Mouse (Mus musculus) brain, adult 2 months (tissue): ENCODE results near the gene Fer.
"Not testable (repeated sequence)": the region's sequence is repeated elsewhere in the genome, so short reads cannot be mapped to it uniquely, and the experiment has no call there.

Experiments used
- DNase-seq: peaks from one replicate; pipeline ENCODE4 v3.0.0; 2011; ENCODE audit warnings: low read depth, low spot score

The Fer gene

DNA sequence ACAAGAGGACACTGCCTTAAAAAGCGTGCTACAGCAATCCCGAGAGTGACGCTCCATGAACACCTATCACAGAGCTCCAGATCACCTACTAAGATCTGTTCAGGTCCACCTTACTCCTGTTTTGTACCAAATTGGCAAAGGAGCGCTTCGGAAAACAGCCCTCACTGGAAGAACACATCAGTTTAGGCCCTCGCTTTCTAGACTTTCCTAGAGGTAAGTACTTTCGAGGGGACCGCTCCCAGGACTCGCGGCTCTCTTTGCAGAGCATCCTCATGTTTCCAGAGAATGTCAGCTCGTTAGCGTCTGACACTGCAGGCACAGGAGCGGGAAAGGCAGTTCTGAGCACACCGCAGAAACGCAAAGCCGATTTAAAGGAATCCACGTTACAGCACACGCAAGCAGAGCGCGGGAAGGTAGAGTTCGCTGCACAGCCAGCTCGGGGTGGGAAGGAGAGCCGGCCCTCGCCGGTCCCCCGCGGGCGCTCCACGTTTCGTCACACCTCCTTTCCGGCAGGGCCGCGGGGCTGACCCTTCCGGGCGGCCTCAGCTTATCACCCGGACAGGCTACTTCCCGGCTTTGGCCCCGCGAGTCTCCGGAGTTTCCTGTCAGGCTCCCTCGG lies at the start of gene Fer:
Gene Fer (plus strand): TSS at position 51 of the 619 bp plus-strand sequence.
- DNase-seq, result peak; percentile 68

DNA sequence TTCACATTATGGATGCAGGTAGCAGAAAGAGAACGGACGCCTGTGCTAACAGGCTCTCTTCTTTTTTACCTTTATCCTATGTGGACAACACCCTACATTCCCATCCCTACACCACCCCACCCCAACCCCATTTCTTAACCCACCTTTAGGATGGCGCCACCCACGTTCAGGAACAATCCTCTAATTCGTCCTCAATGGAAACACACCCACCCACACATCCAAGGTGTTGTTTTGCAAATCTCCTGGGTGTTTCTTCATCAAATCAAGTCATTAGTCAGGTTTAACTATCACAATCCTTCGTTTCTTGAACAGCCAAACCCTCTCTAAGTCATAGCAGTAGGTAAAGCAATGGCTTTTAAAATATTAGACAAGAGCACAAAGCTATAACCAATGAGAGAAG lies 49.3 kb upstream of the Fer start:
- no peak for DNase-seq

DNA sequence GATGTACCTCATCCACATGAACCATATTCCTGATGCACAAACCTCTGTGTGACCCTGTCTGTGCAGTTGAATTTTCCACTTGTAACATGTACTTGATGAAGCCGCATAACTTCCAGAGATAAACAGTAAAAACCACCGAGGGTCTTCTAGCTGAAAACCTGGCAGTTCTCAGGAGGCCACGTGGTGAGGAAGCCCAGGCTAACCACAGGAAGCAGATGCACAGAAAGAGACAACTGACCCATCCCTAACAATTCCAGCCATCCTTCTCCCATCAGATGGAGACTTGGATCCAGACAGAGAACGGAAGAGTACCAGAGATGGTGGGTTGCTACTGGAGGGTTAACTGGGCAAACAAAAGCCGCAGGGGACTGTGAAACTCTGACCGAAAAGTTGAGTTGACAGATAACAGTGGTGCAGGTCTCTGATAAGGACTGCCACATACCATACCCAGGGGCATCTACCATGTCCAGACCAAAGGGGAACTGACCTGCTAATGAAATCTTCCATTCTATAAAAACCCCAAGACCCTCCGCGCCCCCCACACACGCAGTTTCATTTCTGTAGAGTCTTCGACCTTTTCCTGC lies 44.3 kb upstream of the Fer start:
- no peak for DNase-seq

DNA sequence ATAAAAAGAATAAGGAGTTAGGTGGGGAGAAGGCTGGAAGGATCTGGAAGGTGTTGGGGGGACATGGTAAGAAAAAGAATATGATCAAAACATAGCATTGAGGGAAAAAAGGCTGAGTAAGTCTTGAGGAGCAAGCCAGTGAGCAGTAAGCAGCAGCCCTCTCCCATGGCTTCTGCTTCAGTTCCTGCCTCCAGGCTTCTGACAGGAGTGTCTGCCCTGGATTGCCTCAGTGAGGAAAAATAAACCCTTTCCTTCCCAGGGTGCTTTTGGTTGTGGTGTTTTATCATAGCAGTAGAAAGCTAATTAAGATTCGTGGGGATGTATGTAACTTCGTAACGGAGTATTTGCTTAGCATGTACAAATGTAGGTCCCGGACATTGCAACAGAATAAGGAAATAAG lies 38.7 kb upstream of the Fer start:
- DNase-seq, result no peak

DNA sequence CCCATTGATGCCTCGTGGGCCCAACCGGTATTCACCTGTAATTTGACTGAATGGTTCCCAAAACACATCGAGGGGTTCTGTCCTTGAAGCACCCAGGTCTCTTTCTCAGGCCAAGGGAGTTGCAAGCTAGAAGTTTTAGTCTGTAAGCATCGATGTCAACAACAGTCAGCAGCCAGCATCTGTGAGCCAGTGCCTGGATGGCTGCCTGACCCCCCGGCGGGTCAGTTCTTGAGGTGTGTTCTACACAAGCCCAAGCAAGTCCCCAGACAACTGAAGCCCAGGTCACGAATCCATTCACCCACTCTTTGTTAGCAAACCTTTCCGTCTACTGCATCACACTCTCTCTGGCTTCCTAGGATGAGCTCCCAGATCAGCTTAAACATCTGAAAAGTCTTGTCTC lies 36.7 kb upstream of the Fer start:
- no peak for DNase-seq

DNA sequence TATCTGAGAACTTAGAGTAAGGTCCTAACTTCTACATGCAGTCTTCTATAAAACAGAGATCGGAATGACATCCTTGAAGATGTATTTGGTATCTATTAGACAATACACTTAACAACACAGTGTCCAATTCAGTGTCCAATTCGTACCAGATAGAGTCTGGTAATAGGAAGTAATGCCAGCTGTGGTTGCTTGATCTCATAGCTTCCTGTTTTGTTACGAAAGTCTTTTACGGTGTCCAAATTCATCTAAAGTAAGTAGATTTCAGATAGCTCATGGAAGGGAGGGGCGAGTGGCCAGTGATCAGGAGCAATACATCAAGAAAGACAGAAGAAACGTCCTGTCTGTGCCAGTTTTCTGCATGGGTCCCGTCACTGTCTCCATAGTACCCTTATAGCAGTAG lies 36.1 kb upstream of the Fer start:
- no peak for DNase-seq

DNA sequence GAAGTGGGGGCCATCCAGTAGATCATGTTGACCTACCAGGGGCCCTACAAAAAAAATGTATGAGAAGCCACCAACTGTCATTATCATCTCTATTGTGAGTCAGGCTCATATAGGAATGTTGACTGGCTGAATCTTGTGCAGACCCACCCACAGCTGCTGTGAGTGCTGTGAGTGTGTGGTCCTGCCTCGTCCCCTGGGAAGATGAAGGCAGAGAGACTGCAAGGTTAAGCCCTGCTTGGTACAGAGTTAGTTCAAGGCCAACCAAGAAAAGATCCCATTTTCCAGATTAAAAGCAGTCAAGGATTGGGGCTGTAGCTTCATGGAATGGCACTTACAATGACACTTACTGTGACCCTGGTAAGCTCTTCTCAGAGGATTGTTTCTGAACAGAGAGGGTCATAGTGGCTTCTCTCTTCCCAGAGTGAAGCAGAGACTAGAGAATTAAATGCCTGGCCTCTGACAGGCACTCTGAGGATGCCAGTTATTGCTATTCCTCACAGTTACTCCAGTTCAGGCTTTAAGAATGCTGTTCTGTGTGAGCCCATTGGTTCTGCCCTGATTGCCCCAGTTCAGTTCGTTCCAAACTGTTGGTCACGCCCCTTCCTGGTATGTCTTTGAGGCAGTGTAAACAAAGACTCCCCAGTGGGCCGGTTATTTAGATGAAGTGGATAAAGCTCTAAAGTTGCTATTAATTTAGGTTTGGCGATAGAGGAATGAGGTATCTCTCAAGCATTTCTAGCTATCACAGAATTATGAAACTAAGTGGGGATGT lies 34.1 kb upstream of the Fer start:
- no peak for DNase-seq

DNA sequence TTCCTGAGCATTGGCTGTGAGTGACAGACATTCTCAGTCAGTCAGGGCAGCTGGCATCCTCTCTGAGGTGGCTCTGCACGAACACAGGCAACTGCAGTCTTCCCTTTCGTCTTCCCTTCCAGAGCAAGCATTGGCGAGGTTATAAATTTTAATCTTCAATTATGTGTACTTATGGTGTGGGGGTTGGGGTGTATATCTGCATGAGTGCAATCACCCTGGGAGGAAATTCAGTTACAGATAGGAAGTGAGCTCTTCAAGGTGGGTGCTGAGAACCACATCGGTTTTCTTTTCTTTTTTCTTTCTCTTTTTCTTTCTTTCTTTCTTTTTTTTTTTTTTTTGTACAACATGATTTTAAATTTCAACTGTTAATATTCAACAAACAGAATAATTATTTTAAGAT lies 31.3 kb upstream of the Fer start:
- DNase-seq, result no peak

DNA sequence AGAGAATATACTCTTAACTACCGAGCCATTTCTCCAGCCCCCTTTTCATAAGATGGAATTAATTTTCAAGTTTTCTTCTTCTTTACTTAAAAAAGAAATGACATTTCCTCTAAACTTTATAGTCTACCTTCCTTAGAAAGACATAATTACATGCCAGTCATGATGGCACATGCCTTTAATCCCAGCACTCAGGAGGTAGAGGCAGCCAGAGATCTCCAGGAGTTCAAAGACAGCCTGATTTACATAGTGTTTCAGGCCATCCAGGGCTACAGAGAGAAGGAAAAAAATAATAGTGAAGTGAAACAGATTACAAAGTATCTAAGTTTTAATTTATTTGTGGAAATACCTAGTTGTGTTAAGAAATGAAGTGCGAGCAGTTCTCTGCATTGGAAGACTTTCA lies 26.6 kb upstream of the Fer start:
- DNase-seq, result no peak

DNA sequence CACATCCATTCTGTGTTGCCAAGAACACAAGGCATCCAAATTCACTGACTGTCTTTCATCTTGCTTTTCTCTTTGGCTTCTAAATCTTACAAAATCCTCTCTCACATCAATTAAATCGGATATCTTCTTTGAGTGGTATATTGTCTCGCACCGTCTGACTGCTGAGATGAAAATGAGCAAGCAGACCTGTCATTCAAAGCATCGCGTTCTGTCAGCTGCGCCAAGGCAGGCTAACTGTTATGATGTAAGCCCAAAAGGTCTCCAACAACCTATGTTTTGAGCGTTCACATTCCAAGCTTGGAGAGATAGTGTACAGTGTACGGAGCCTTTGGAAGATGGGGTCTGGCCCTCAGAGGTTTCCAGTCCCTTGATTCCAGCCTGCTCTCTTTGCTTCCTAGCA lies 26.2 kb upstream of the Fer start:
- DNase-seq, result peak; percentile 23

DNA sequence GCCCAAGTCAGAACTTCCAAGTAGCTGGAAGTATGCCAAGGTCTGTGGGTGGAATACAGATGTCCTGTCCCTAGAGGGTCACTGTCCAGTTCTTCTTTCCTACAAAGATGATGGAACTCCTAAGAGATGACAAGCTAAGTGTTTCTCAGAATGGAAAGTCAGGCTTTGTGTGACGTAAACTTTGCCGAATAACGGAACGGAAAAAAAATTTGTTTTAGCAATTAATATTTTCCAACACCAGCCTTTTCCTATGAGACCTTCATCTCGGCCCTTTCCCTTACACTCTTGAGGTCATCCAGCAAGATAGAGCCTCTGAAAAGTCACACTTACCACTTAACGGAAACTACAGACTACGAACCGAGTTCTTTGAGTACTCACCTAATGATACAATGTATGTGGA lies 24.7 kb upstream of the Fer start:
- DNase-seq, result no peak

DNA sequence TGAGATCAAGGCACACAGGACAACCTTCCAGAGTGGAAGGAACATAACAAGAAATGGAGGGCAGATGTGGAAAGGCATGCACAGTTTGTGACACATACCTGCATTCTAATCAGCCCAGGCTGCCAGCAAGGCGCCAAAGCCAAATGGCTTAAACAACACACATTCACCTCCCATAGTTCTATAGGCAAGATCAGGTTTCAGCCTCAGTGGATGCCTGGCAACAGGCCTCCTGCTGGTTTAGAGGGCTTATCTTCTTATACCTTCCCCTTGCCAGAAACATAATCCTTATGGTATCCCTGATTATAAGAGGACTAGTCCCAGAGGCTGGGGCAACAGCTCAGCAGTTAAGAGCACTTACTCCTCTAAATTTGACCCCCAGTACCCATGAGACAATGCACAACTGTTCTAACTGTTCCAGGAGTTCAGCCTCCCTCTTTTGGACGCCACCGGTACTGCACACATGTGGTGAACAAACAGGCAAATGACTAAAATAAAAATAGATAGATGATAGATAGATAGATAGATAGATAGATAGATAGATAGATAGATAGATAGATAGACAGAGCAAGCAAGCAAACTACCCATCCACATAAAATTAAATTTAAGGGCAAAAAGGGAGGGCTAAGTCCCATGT lies 23.1 kb upstream of the Fer start:
- no peak for DNase-seq

DNA sequence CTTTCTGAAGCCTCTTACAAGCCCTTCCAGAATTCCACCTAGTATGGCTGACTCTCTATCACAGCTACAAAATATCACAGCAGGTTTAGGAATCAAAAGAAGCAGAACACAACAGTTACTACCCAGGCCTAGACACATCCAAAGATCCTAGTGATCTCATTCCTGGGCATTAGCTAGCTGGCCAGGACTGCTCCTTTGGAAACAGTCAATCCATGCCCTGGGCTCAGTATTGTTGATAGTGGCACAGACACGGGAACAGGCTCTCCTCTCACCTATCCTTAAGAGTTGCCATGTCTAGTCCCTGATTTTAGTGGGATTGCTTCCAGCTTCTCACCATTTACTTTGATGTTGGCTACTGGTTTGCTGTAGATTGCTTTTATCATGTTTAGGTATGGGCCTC lies 20.6 kb upstream of the Fer start:
- no peak for DNase-seq

DNA sequence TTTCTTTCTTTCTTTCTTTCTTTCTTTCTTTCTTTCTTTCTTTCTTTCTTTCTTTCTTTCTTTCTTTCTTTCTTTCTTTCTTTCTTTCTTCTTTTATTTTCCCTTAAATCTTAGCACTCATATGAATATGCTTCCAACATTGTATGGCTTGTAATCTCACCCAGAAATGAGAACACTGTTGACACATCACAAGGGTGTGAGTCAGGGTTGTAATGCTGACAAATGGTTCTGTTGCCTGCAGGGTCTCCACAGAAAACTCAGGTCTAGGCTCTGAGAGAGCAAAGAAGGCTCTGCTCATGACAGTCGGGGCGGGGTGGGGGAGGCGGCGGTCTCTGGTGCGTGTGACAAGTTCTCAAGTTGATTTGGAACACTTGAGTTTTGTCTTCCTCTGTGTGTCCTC lies 17.9 kb upstream of the Fer start:
- no peak for DNase-seq

DNA sequence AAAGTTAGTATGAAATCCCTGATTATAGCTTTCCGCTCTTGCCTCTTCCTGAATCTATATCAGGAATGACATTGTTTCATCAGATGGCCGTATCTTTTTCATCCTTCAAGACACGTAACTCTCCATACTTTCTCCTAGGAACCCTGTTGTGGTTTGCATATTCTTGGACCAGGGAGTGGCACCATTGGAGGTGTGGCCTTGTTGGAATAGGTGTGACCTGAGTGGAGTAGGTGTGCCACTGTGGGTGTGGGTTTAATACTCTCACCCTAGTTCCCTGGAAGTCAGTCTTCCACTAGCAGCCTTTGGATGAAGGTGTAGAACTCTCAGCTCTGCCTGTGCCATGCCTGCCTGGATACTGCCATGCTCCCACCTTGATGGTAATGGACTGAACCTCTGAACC lies 17.1 kb upstream of the Fer start:
- not testable (repeated sequence) for DNase-seq

DNA sequence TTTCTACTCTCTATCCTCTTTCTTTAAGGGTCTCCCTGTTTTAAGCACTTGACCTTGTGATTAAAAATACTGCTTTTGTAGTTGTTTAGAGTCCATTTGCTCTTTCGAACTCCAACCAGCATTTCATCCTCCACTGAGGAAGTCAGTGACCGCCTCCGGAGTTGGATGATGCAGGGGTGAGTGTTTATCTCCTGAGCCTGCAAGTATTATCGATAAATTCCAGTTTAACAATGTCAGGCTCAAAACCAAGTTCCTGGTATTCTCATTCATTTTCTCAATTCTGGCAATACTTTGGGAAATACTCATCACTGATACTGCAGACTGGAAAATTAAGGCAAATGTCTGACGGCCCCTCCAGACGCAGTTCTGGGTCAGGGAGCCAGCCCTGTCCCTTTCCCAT lies 13.7 kb upstream of the Fer start:
- DNase-seq, result peak; percentile 33

DNA sequence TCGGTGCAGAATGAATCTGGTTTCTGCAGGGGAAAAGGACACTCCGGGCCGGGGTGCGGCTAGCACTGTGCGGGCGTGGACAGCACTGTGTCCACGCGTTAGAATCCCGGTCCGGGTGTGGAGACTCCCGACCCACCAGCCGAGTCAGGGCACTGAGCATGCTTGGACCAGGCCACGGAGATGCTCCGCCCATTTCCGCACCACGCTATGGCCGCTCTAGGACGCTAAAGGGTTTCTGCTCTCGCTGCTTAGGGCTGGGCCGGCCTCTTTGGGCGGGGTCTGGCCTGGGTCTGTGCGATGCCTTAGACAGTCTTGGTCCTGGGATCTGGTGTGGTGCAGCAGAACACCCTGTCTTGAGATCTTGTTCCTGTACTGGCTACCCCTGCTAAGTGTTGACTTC lies 13.3 kb upstream of the Fer start:
- DNase-seq, result peak; percentile 96

DNA sequence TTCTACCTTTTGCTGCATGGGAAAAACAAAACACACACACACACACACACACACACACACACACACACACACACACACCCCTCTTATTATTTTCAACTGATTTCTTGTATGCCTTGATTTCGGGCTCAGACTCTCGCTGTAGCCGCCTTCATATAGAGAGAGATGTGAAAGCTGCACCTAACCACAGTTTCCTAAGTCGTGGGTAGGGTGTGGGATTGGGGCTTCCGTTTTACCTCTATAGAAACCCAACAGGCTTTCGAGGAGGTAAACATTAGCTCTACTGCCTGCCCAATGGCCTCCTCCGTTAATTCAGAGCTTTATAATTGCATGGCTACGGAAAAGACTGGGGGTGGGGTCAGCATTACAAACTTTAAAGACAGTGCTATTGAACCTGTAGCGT lies 12.8 kb upstream of the Fer start:
- no peak for DNase-seq

DNA sequence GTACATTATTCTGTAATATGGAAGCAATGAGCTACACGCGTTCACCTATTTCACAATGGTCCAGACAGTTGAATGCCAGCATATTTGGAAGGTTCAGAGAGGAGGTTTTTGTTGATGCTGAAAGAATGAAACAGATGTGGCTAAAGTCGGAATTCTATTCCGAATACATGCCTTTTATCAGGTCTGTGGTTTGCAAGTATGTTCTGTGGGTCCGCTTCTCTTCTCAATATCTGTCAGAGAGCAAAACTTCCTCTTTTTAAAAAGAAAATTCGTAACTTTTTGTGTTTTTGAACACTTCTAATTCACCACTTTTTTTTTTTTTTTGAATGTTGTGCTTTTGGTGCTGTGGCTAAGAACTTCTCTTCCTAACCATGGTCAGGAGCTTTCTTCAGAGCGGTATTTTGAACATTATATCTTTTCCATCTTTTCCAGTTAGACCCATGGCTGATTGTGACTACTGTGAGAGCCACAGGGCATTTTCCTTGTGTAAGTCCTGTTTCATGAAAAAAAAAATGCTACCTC lies 5.8 kb upstream of the Fer start:
- DNase-seq, result no peak

DNA sequence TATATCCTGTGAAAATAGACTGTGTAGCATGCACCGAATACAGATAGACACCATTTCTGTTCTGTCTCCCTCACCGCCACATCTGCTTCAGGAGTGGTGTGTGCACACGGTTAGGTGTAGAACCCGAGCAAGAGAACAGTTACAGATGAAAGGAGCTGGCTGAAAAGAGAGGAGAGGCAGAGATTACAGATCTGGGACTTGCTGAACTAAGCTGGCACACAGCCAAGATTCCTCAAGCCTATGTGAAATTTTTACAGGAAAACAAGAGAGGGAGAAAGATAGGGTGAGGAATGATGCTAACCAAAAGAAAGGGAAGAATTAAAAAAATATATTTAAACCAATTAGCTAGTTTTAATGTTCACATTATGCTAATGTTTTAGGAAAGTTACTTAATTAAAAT lies 1.9 kb upstream of the Fer start:
- DNase-seq, result no peak

DNA sequence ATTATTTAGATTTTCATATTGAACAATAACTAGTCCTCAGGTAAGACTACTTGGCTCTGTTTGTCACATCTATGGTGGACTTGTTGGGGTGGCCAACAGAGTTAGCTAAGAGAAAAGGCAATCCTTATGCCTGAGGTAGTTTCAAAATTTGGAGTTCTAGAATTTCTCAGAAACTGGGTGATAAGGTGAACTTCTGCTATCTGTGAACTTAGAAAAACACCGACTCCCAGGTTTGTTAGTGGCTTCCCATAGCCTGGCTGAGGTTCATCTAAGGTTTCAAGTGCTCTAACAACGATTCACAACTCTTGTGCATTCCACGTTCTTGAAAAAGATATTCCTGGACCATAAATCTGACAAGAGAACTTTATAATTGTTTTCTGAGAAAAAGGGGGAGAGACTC lies 463 bp upstream of the Fer start:
- no peak for DNase-seq

DNA sequence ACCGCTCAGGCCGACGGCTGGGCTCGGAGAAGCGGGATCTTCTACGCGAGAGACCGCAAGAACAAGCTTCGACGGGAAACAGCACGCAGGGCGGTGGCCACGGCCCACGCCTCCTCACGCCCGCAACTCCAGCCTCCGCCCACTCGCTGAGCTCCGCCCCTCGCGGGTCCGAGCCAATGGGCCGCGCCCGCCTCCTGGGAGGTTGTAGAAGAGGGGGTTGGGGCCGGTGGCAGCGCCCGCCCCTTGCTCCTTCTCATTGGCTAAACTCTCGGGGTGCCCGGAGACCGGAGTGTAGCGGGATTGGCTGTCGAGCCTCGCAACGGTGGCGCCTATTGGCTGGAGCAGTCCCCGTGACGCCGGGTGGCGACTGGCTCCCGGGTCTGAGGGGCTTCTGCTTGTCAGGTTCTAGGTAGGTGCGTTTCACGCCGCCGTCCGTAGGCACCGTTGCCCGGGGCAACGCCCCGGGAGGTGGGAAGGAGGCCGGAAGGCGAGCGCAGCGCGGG lies 836 bp downstream of the Fer start, which contains the start of gene A930002H24Rik:
Gene A930002H24Rik (minus strand): TSS at position 145 of the 503 bp plus-strand sequence.
- DNase-seq, result peak; percentile 99
